Mouse (Mus musculus) testis, postnatal 10 days (tissue): Measurements from ENCODE around the gene Tmem116.
"Not testable (repeated sequence)": the region's sequence is repeated elsewhere in the genome, so short reads cannot be mapped to it uniquely, and the experiment has no call there.

Experiments used
- DNase-seq: peaks from one replicate; pipeline ENCODE4 v3.0.0; 2021; ENCODE audit warnings: low spot score

Gene Tmem116

DNA sequence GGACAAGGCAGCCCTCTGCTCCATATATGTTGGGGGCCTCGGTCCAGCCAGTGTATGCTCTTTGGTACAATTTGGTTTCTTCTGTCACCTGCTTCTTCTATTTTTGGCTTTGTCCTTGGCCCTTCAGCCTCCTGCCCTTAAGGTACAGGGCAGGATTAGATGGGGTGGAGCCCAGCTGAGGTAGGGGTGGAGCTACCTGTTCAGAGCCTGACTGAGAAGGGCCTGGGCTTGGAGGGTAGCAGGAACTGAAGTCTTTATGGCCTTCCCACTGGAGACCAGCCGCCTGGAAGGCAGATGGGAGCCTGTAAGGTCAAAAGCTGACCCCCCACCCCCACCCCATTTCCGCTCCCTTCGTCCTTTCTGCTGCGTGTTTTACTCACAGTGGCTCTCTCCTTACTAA is 11.3 kb downstream of the Tmem116 start:
- DNase-seq = no peak

DNA sequence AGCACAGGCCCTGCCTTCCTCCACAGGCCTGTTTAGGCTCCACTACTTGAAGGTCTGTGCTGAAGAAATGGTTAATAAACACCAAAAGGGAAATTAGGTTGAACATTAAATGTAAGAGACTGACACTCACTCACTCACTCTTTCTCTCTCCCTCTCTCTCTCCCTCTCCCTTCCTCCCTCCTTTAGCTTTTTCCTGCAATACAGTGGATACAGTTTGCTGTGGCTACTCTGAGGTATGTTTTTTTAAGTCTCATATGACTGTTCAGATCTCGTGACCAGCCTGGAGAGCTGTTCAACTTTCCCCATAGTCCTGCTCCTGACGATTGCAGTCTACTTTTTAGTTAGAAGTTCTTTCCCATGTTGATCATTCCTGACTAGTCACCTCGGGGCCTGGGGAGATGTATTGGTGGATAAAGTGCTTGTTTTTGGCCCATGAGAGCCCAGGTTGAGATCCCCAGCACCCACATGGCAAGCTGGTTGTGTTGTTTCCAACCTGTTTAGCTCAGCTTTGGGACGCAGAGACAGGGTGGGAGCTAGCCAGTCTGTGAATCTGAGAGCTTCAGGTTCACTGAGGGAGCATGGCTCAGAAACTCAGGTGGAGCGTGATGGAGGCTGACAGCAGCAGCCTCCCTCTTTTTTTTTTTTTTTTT is 12.0 kb downstream of the Tmem116 start:
- DNase-seq = no peak

DNA sequence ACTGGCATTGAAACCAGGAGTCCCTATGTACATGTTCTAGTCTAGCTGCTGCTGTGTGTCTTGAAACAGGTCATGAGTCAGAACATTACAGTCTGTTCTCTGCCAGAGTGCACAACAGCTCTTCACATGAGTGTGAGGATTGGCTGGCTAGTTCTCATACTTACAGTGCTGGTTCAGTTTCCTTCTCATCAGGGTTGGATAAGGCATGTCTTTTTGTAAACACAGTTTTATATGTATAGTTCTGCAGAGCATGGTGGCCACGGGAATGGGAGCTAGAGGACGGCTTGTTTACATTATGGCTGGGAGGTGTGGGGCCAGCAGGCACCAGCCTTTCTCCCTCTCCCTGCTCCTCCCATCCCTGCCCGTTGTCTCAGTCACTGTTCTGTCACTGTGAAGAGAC is 17.9 kb downstream of the Tmem116 start:
- DNase-seq = no peak

DNA sequence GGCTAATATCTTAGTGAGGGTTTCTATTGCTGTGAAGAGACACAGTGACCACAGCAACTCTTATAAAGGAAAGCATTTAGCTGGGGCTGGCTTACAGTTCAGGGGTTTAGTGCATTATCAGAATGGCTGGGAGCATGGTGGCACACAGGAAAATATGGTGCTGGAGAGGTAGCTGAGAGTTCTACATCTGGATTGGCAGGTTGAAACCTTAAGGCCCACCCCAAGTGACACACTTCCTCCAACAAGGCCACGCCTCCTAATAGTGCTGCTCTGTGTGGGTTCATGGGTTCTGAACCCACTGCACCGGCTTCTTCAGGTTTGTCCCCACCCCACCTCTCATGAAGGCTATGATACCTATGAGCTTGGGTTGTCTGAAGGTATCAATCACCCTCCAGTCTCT is 20.7 kb downstream of the Tmem116 start:
- no peak for DNase-seq

DNA sequence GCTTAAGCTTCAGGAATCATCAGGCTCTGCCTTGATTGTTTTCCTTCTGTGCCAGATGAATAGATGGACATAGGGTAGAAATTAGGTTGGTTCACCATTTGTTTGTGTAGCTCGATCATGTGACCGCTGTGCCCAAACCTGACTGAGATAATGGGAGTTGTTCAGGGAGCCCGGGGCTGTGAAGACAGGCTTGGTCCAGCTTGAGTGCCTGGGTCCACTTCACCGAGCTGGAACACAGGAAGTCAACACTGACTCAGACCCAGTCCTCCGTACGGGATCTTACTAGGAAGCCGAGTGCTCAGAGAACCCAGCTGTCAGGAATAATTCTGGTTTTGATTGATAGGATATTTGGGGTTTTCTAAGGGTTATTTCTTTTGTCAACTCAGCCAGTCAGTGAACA is 22.9 kb downstream of the Tmem116 start:
- DNase-seq = no peak

DNA sequence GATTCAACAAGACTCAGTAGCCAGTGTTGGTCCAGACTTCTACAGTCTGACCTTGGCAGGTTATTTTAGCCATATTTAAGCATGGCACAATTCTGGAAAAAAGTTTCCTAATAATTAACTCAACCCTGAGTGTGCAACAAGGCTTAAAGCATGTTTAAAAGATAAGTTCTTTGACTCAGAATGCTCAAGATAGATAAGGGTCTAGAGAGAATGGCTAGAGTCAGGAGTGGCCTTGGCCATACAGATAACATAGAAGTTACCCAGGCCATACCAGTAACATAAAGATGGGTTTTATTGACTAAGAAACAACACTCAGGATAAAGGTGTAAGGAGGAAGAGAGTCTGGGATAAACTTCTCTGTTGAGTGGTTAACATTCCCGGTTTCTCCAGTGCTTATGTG is 24.3 kb downstream of the Tmem116 start:
- DNase-seq = no peak

DNA sequence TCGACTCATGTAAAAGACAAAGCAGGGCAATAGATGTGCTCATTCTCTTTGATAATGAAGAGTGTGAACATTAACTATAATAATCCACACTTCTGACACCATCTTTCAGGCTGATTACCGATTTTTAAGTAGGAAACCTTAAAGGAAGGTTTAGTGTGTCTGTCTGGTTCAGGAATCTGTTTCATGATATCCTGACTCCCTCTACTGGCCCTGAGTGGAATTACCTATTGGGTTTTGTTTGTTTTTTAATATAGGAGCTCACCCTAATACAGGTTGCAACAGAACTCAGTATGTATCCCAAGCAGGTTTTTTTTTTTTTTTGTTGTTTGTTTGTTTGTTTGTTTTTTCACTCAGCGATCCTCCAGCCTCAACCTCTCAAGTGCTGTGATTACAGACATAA is 26.0 kb downstream of the Tmem116 start:
- DNase-seq = no peak

DNA sequence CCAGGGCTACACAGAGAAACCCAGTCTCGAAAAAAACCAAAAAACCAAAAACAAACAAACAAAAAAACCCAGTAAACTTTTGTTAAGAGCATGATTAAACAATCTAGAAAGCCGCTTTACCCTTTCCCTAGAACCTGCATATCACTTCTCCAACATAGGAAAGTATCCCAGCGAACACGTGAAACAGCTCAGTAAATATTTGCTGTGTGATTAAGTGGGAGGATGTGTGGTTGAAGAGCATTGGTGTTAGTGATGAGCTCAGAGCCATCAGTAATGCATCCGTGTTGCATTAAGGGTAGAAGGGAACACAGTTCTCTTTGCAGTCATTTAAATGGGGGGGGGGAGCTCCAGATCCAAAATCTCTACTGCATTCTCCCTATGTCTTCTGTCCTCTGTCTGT is 33.1 kb downstream of the Tmem116 start:
- no peak for DNase-seq

DNA sequence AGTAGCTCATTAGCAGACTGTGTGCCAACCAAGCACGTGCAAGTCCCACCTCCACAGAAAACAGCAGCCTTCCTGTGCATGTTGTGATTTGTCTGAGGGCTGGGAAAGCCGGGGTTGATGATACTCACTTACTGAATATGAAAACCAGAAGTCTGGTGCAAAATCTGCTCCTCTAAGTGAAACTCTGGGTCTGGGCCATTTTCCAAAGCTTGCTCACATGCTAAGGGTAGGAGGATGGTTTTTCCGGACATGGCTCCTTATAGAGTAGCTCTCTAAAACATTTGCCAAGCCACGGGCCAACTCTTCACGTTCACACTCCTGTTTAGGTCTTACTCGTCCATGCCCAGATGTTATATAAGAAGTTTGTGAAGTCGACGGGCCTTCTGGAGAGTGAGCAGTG is 41.6 kb downstream of the Tmem116 start:
- no peak for DNase-seq

DNA sequence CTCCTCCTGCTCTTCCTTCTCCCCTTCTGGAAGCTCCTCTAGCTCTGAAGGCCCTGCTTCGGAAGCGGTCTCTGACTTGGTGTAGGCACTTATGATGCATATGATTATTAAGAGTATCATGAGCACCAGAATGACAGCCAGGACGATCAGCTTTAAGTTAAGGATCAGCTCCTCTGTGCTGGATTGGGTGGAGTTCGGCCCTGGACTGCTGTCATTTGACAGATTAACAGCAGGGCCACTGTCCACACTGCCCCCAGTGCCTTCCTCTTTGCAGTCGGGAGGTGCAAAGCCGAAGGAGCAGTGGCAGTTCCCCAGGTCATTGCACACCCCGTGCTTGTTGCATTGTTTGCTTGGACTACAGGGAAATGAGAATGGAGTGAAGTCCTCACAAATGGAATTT is 49.0 kb downstream of the Tmem116 start:
- no peak for DNase-seq

DNA sequence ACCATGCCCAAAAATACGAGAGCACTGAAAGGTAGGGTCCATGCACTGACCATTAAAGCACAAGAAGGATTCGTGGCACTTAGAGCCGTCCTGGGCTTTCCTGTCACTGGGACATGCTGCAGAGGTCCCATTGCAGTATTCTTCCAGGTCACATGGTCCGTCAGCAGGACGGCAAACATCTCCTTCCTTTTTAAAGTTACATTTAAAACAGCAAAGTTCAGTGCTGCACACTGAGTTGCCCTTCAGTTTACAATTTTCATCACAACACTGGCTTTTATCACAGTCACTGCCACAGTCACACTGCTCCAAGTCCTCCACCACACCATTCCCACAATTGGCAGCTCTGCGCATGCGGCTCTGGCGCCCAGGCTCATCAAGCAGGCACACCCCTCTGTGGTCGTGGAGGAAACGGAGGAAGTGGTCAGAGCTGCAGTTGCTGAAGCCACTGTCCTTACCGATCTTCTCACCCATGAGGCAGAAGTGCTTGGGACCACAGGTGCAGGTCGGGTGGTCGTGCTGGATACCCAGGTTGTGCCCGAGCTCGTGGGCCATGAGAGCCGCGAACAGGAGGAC is 49.8 kb downstream of the Tmem116 start:
- DNase-seq = not testable (repeated sequence)

DNA sequence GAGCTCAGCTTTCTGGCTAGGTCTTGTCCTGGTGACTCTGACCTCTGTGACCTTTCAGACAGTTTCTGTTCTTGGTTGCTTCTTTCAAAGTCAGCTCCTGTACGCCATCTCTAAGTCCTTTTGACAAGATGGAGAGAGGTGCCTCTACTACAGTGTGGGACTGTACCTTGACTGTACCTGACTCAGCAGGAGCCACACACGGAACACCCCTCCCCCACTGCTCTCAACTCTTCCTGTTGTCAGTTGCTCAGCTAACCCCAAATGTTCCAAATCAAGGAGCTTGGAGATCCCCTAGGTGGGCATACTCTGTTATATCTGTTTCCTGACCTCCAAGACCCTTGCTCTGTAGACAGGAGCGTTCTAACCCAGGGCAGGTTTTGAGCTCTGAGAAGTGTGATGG is 51.5 kb downstream of the Tmem116 start, which contains the start of gene Adam1b:
Gene Adam1b (minus strand): TSS at position 205 of the 400 bp plus-strand sequence.
- no peak for DNase-seq

DNA sequence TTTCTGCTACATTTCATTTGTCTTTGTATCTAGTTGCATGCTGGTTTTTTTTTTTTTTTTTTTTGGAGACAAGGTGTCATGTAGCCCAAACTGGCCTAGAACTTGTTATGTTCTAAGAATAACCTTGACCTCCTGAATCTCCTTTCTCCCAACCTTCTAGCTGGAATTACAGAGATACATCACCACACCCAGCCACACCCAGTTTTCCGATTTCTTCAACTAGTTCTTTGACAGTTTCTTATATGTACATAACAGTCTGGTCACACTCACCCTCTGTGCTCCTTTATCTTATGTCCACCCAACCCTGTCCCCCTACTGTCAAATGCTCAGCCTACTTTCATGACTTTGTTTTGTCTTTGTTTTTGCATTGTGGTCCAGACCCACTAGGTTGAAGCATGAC is 55.2 kb downstream of the Tmem116 start:
- DNase-seq = no peak

DNA sequence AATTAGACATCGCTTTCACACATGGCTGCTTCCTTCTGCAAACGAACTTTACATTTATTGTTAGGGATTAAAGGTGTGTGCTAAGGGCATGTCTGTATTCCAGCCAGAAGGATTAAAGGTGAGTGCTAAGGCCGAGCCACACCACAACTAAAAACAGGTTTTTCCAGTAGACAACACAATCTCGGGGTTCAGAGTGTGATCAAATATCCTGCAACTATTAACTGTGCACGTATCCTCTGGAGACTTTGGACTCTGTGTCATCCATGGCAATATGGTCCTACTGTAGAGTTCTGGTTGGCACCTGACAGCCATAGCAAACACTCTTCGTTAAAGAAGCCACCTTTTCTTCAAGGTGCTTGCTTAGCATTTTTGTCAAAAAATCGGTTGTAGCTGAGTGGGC is 58.3 kb downstream of the Tmem116 start:
- no peak for DNase-seq

DNA sequence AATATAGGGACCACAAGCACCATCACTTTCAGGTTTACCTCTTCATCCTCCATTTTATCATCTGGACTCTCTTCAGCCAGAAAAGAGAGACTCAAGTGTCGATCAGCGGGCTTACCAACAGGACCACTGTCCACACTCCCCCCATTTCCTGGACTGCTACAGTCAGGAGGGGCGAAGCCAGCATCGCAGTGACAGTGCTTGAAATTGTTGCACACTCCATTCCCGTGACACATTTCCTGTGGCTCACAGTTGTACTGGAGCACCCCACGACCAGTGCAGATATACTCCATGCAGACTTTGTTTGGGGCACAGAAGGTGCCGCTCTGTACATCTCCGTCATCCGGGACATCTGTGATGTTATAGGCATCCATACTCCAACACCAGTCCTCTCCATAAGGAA is 67.3 kb downstream of the Tmem116 start:
- no peak for DNase-seq

DNA sequence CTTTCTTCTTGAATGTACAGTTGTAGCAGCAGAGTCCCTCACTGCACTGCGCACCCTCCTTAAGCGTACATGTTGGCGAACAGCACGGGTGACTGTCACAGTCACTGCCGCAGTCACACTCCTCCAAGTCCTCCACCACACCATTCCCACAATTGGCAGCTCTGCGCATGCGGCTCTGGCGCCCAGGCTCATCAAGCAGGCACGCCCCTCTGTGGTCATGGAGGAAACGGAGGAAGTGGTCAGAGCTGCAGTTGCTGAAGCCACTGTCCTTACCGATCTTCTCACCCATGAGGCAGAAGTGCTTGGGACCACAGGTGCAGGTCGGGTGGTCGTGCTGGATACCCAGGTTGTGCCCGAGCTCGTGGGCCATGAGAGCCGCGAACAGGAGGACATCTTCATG is 68.1 kb downstream of the Tmem116 start:
- not testable (repeated sequence) for DNase-seq

DNA sequence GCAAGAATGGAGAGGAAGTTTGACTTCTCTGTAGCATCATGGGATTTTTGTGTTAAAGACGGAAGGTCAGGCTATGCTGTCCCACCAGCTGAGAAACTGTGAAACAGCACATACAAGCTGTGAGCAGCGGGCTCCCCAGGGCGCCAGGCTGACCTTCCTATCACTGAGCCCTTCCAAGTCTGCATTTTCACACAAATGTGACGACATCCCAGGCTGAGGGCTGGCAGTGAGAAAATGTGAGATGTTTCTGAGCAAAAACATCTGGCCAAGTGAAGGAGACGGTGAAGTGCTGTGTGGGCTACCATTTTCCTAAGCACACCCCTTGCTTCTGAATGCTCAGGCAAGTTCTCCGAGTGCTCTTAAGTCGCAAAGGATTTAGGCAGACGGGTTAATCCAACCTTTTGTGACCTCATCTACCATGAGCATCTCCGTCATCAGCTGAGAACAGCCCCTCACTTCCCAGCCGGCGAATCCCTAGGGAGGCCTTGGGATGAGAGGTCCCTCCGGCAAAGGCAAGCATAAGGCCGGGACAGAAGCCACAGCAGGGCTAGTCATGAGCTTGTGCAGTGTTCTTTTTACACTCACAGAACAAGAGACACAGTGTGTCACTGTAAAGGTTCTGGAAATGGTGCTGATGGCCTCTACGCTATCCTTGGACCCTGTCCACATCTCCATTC is 74.2 kb downstream of the Tmem116 start:
- no peak for DNase-seq

DNA sequence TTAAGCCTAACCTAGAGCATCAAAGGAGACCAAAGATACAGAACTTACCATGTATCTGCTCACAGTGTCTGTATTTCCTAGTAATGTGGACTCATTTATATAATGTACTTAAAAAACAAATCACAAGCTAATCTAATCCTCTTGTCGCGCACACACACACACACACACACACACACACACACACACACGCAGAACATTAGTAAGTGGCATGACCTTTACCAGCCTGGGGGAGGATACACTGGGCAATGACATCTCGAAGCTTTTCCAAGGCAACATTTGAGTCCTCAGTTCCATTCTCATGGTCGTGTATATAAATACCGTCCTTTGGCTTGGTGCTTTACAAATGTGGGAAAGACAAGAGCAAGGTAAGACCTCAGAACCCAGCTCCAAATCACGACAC is 74.8 kb downstream of the Tmem116 start:
- DNase-seq = no peak

DNA sequence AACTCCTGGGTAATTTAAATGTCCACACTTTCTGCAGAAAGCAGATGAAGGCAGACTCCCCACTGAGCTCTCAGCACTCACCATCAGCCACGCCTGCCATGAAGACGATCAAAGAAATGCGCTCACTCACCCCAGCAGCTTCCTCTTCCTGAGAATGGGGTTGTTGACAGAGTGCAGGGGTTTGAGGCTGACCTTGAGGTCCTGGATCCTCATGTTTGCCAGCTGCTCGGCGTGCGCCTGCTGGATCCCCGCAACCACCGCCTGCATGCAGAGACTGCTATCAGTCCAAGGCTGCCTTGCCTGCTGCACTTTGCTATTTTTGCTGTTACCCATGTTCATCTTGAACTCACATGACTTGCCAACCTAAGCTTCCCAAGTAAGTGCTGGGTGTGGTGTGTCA is 75.3 kb downstream of the Tmem116 start:
- no peak for DNase-seq

DNA sequence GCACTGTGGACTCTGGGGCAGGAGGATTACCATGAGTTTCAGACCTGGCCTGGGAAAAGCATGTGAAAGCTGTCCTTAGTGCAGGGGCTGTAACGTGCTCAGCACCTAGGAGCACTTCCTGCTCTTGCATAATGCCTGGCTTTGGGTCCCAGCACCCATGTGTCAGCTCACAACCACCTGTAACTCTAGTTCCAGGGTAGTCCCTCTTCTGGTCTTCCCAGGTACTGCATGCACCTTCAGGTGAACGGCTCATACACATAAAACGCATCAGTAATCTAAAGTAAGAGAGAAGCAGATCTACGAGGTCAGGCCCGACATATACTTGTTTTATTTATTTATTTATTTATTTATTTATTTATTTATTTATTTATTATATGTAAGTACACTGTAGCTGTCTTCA is 82.8 kb downstream of the Tmem116 start:
- DNase-seq = no peak

DNA sequence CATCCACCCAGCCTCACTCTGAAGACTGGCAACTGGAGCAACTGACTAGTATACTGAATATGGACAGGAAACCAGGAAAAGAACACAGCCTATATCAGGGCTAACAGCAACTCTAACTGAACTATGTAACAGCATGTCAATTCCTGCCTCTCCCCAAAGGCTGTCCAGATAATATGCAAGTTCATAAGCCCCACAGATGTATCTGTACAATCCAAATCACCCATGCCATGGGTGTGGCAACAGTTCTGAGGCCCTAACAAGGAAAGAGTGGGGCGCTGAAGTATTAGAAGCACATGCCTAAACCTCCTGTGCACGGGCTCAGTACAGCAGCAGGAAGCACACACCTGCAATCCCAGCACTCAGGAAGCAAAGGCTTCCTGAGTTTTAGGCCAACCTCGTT is 83.4 kb downstream of the Tmem116 start:
- DNase-seq = no peak

DNA sequence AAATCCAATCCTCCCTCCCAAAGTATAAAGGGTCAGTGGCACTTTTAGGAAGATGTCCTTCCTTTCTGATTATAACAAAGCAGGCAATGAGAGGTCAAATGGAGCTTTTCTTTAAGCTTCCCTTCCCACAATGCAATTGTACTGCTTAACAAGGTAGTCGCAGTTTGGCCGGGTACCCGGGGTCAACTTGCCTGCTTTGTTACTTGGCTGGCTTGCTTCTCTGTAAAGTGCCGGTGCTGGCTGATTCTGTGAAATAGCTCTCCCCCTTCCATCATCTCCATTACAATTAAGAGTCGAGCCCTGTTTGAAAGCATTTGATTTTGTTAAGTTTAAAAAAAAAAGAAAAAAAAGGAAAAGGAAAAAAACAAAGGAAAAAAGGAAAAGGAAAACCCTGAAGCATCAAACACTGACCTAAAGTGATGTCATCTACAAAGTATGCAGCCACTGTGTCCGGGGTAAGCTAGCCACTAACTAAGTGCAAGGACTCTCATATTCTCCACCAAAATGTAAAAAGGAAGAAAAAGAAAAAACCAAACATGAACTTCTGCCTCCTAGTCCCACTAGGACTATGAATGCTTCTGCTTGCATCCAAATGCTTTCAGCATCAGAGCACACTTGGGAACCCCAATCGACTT is 85.3 kb downstream of the Tmem116 start:
- DNase-seq = no peak

DNA sequence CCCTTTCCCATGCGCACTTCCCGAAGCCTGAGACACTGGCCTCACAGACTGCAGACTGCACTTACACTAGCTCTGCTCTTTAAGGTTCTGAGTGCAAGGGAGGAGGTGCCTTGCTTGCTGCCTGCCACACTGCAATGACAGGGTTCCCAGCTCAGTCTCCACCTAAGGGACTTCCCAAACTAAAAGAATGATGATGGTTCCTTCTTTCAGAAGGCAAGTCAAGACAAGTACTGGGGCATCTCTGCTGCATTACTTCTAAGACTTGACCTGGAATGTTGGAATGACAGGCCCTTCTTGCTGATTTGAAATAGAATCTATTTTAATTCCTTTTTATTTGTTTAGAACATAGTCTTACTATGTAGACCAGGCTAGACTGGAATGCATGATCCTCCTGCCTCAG is 85.9 kb downstream of the Tmem116 start:
- DNase-seq = no peak
